Mouse (Mus musculus): ENCODE data around the gene Clec4d. TPM values are rescaled to one million over a fixed set of nuclear protein-coding genes. Genes with fewer than 3 reads are reported as not detected.

Gene Clec4d
- total and polyA plus RNA-seq, 2 experiments from 2014 or later, result 0.19 to 0.46 TPM

- no peak overlapping the region for H3K4me2 ChIP-seq (ENCODE audit: low read depth, low read length)
- 82% methylated on average over 3 of the region's 3 CpGs for WGBS
- no peak for TF ChIP-seq CTCF (IDR thresholded peaks at IDR 0.05; ENCODE audit: low read depth)
- H3K27me3 ChIP-seq (ENCODE audit: control insufficient read depth, insufficient read depth, low read length), result no peaks in the 10 kb centered on the region
- H3K4me1 ChIP-seq (ENCODE audit: control insufficient read depth, insufficient read depth), result no peaks in the 10 kb centered on the region
- no peak overlapping the region for H3K4me3 ChIP-seq (ENCODE audit: low read depth, low read length)
- H3K27ac ChIP-seq (ENCODE audit: low read depth), result no peak overlapping the region
- ATAC-seq (ENCODE audit: insufficient read depth, low read depth), result no peak
- H3K9me3 ChIP-seq (replicated peaks; ENCODE audit: control insufficient read depth, low read length), result no peaks in the 10 kb centered on the region; the same call in 1 of the 2 replicates
- H3K9ac ChIP-seq (replicated peaks; ENCODE audit: low read depth, low read length), result no peak overlapping the region
- H3K36me3 ChIP-seq (replicated peaks; ENCODE audit: control insufficient read depth, insufficient read depth, low read length), result no peaks in the 10 kb centered on the region
- DNase-seq (ENCODE audit: low spot score), result no peak
Measured at GRCm38 (mm10) chr6:123264194-123264593, 2.3 kb downstream of the Clec4d start.

- Histone ChIP-seq H3K4me2 (ENCODE audit: low read depth, low read length) (no peak overlapping the region), H3K9ac (replicated peaks; ENCODE audit: low read depth, low read length) (no peak overlapping the region), H3K27me3 (ENCODE audit: control insufficient read depth, insufficient read depth, low read length) (no peaks in the 10 kb centered on the region), H3K27ac (ENCODE audit: low read depth) (no peak overlapping the region), H3K4me1 (ENCODE audit: control insufficient read depth, insufficient read depth) (no peaks in the 10 kb centered on the region), H3K4me3 (ENCODE audit: low read depth, low read length) (no peak overlapping the region), H3K9me3 (replicated peaks; ENCODE audit: control insufficient read depth, low read length) (peaks cover 4% of the 10 kb centered on the region; the same call in 1 of the 2 replicates), H3K36me3 (replicated peaks; ENCODE audit: control insufficient read depth, insufficient read depth, low read length) (no peaks in the 10 kb centered on the region)
- TF ChIP-seq EP300 (IDR thresholded peaks at IDR 0.05; ENCODE audit: low read depth), result no peak
- TF ChIP-seq CTCF (IDR thresholded peaks at IDR 0.05; ENCODE audit: low read depth), result no peak
- no peak for DNase-seq (ENCODE audit: low spot score)
- WGBS, result 75% methylated on average over 4 of the region's 4 CpGs
- ATAC-seq (ENCODE audit: insufficient read depth, low read depth), result no peak
Measured at GRCm38 (mm10) chr6:123265809-123266208, 3.9 kb downstream of the Clec4d start.

- no peaks in the 10 kb centered on the region for H3K27me3 ChIP-seq (ENCODE audit: control insufficient read depth, insufficient read depth, low read length)
- 75% methylated on average over 5 of the region's 5 CpGs for WGBS
- no peaks in the 10 kb centered on the region for H3K4me1 ChIP-seq (ENCODE audit: control insufficient read depth, insufficient read depth)
Measured at GRCm38 (mm10) chr6:123266945-123267344, 5.0 kb downstream of the Clec4d start.

GRCm38 (mm10) chr6:123279443-123279842 lies 17.5 kb downstream of the Clec4d start:
- DNase-seq (ENCODE audit: low spot score) (no peak), ATAC-seq (ENCODE audit: insufficient read depth, low read depth) (no peak)
- H3K36me3 ChIP-seq (replicated peaks; ENCODE audit: control insufficient read depth, insufficient read depth, low read length), result no peaks in the 10 kb centered on the region
- H3K4me2 ChIP-seq (ENCODE audit: low read depth, low read length), result no peak overlapping the region
- H3K4me1 ChIP-seq (ENCODE audit: control insufficient read depth, insufficient read depth), result no peaks in the 10 kb centered on the region
- no peak overlapping the region for H3K9ac ChIP-seq (replicated peaks; ENCODE audit: low read depth, low read length)
- no peak overlapping the region for H3K27ac ChIP-seq (ENCODE audit: low read depth)
- H3K4me3 ChIP-seq (ENCODE audit: low read depth, low read length), result no peak overlapping the region
- no peaks in the 10 kb centered on the region for H3K9me3 ChIP-seq (replicated peaks; ENCODE audit: control insufficient read depth, low read length)
- TF ChIP-seq EP300 (IDR thresholded peaks at IDR 0.05; ENCODE audit: low read depth), result no peak
- H3K27me3 ChIP-seq (ENCODE audit: control insufficient read depth, insufficient read depth, low read length), result no peaks in the 10 kb centered on the region
- WGBS, result 73% methylated on average over 2 of the region's 2 CpGs

More at GRCm38 (mm10) chr6:123266945-123267344, 5.0 kb downstream of the Clec4d start:
- no peak for TF ChIP-seq EP300 (IDR thresholded peaks at IDR 0.05; ENCODE audit: low read depth)
- TF ChIP-seq CTCF (IDR thresholded peaks at IDR 0.05; ENCODE audit: low read depth), result no peak
- no peak overlapping the region for H3K9ac ChIP-seq (replicated peaks; ENCODE audit: low read depth, low read length)
- no peaks in the 10 kb centered on the region for H3K36me3 ChIP-seq (replicated peaks; ENCODE audit: control insufficient read depth, insufficient read depth, low read length)
- peaks cover 4% of the 10 kb centered on the region; the same call in 1 of the 2 replicates for H3K9me3 ChIP-seq (replicated peaks; ENCODE audit: control insufficient read depth, low read length)
- no peak overlapping the region for H3K4me2 ChIP-seq (ENCODE audit: low read depth, low read length)
- ATAC-seq (ENCODE audit: insufficient read depth, low read depth), result no peak
- no peak overlapping the region for H3K4me3 ChIP-seq (ENCODE audit: low read depth, low read length)
- H3K27ac ChIP-seq (ENCODE audit: low read depth), result no peak overlapping the region
- no peak for DNase-seq (ENCODE audit: low spot score)

GRCm38 (mm10) chr6:123286311-123286710 lies 24.4 kb downstream of the Clec4d start:
- no peak overlapping the region for H3K27ac ChIP-seq (ENCODE audit: low read depth)
- no peak overlapping the region for H3K9ac ChIP-seq (replicated peaks; ENCODE audit: low read depth, low read length)
- no peaks in the 10 kb centered on the region for H3K27me3 ChIP-seq (ENCODE audit: control insufficient read depth, insufficient read depth, low read length)
- H3K9me3 ChIP-seq (replicated peaks; ENCODE audit: control insufficient read depth, low read length), result 0 out of 2 replicates have a peak, but pooled peaks cover 3% of the 10 kb centered on the region
- no peak overlapping the region for H3K4me3 ChIP-seq (ENCODE audit: low read depth, low read length)
- TF ChIP-seq CTCF (IDR thresholded peaks at IDR 0.05; ENCODE audit: low read depth) (no peak), EP300 (IDR thresholded peaks at IDR 0.05; ENCODE audit: low read depth) (no peak)
- no peak overlapping the region for H3K4me2 ChIP-seq (ENCODE audit: low read depth, low read length)
- WGBS, result 71% methylated on average over 2 of the region's 2 CpGs
- no peak for ATAC-seq (ENCODE audit: insufficient read depth, low read depth)
- DNase-seq (ENCODE audit: low spot score), result no peak
- H3K4me1 ChIP-seq (ENCODE audit: control insufficient read depth, insufficient read depth), result no peaks in the 10 kb centered on the region
- no peaks in the 10 kb centered on the region for H3K36me3 ChIP-seq (replicated peaks; ENCODE audit: control insufficient read depth, insufficient read depth, low read length)

- Histone ChIP-seq H3K36me3 (replicated peaks; ENCODE audit: control insufficient read depth, insufficient read depth, low read length) (no peaks in the 10 kb centered on the region), H3K4me1 (ENCODE audit: control insufficient read depth, insufficient read depth) (no peaks in the 10 kb centered on the region), H3K27me3 (ENCODE audit: control insufficient read depth, insufficient read depth, low read length) (no peaks in the 10 kb centered on the region), H3K27ac (ENCODE audit: low read depth) (no peak overlapping the region), H3K4me2 (ENCODE audit: low read depth, low read length) (no peak overlapping the region), H3K4me3 (ENCODE audit: low read depth, low read length) (no peak overlapping the region), H3K9ac (replicated peaks; ENCODE audit: low read depth, low read length) (no peak overlapping the region), H3K9me3 (replicated peaks; ENCODE audit: control insufficient read depth, low read length) (0 out of 2 replicates have a peak, but pooled peaks cover 3% of the 10 kb centered on the region)
- WGBS, result 55% methylated on average over 10 of the region's 10 CpGs
- ATAC-seq (ENCODE audit: insufficient read depth, low read depth) (no peak), DNase-seq (ENCODE audit: low spot score) (no peak)
- TF ChIP-seq EP300 (IDR thresholded peaks at IDR 0.05; ENCODE audit: low read depth) (no peak), CTCF (IDR thresholded peaks at IDR 0.05; ENCODE audit: low read depth) (no peak)
Measured at GRCm38 (mm10) chr6:123288931-123289330, 27.0 kb downstream of the Clec4d start.
